Mouse (Mus musculus) C2C12 (cell line): ENCODE results near the gene Tspan5. TPM values are rescaled to one million over a fixed set of nuclear protein-coding genes. Genes with fewer than 3 reads are reported as not detected.

Source experiments
- H3K27me3 ChIP-seq: one replicate; pipeline ENCODE4 v1.6.1; 2011; ENCODE audit not compliant: control insufficient read depth, insufficient read depth, insufficient read length
- H3K36me3 ChIP-seq: one replicate; pipeline ENCODE4 v1.6.1; 2011; ENCODE audit not compliant: control insufficient read depth, insufficient read depth
- H3K4me3 ChIP-seq: one replicate; pipeline ENCODE4 v1.5.1; 2011; ENCODE audit warnings: mild to moderate bottlenecking, control low read depth; ENCODE audit not compliant: poor library complexity, insufficient read depth, severe bottlenecking
- H3K79me2 ChIP-seq: one replicate; pipeline ENCODE4 v1.6.1; 2011; ENCODE audit not compliant: control insufficient read depth, insufficient read depth
- H3K79me3 ChIP-seq: one replicate; pipeline ENCODE4 v1.6.1; 2011; ENCODE audit warnings: low read depth, control low read depth
- H3ac ChIP-seq: one replicate; pipeline ENCODE3; 2011; ENCODE audit warnings: low read depth; ENCODE audit not compliant: control insufficient read depth, insufficient read length
- CEBPB ChIP-seq: IDR thresholded peaks from one replicate; pipeline ENCODE4 v1.6.1; 2011; ENCODE audit warnings: low read depth, mild to moderate bottlenecking, control low read depth, moderate library complexity
- CTCF ChIP-seq: IDR thresholded peaks from one replicate; pipeline ENCODE4 v1.5.1; 2011; ENCODE audit not compliant: control insufficient read depth, insufficient read depth, insufficient read length
- FOSL1 ChIP-seq: IDR thresholded peaks from one replicate; pipeline ENCODE4 v1.8.0; 2011; ENCODE audit warnings: mild to moderate bottlenecking, low read length; ENCODE audit not compliant: poor library complexity, insufficient read depth, severe bottlenecking
- MAX ChIP-seq: IDR thresholded peaks from one replicate; pipeline ENCODE4 v1.6.1; 2011; ENCODE audit warnings: mild to moderate bottlenecking, control low read depth
- MYOD1 ChIP-seq: IDR thresholded peaks from one replicate; pipeline ENCODE4 v1.6.1; 2011; ENCODE audit warnings: low read depth; ENCODE audit not compliant: control insufficient read depth, insufficient read length
- MYOG ChIP-seq: IDR thresholded peaks from one replicate; pipeline ENCODE4 v1.6.1; 2011; ENCODE audit not compliant: control insufficient read depth, insufficient read length; ENCODE audit errors: extremely low read depth
- USF1 ChIP-seq: IDR thresholded peaks from one replicate; pipeline ENCODE4 v1.6.1; 2011; ENCODE audit warnings: low read depth, mild to moderate bottlenecking, control low read depth, moderate library complexity
- polyA plus RNA-seq: library from polyadenylated mRNA; unstranded; fragments of >200 nt; fragmentation: generic; extraction: Trizol; gene quantifications from one replicate; pipeline ENCODE4 v1.2.1, GENCODE M21; 2012; ENCODE audit warnings: missing spikeins

Tspan5 gene
- polyA plus RNA-seq, 1 experiment = 35.7 TPM

DNA sequence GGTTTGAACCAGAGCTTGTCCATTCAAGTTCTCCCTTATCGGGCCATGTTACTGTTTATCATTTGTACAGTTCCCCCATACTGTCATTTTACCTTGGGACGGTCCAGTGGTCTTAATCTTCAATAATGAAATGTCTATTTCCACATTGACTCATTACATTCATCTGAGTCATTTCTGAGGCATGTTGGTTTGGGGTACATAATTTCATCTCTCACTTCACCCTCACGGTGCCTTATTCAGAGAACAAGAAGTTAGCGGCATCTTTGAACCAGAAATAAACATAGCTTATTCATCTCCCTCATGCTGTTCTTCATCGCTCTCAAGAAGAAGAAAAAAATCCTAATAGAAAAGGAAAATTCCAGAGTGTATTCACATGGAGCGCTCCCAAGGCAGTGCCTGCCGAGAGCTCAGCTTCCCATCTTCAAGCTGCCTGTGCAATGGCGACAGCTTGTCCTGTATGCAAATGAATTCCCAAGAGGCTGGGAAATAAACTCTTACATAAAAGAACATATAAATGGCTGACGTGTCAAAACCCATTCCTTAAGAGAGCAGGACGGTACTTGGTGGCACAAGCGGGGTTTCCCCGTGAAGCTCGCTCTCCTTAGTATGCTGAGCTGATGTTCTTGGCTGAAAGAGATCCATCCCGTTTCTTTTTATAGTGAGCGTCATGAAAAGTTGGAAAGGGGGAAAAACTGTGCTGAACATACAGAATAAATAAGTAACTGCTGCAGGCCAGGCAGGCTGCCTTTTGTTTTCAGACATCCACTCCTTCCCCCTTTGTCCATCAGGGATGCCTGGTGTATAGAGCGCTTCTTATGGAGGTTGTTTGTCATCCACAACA lies 112.2 kb downstream of the Tspan5 start:
- H3K4me3 ChIP-seq = no peak overlapping the region
- no peaks in the 10 kb centered on the region for H3K27me3 ChIP-seq
- no peak for TF ChIP-seq MYOD1
- TF ChIP-seq CEBPB = no peak
- no peak for TF ChIP-seq MAX
- no peak for TF ChIP-seq USF1
- TF ChIP-seq CTCF = no peak
- no peak for TF ChIP-seq FOSL1
- TF ChIP-seq MYOG = no peak
- no peaks in the 10 kb centered on the region for H3K36me3 ChIP-seq
- no peak overlapping the region for H3ac ChIP-seq
- peaks cover 7% of the 10 kb centered on the region for H3K79me2 ChIP-seq
- H3K79me3 ChIP-seq = peaks cover 8% of the 10 kb centered on the region

DNA sequence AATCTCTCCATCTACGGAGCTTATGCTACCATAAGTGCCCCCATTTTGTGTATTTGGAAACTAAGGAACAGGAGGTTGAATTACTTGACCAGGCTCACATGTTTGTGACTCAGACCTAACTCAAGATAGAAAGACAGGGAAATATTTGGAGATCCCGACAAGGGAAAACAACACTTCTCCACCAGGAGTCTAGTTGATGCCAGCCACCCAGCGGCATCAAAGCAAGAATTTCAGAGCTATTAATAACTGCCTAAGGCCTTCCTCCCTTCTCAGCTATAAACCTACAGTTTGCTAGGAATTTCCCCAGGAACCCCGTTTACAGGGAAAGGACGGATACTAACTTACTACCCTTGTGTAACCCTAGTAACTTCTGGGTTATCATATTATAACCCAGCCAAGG lies 113.4 kb downstream of the Tspan5 start:
- Histone ChIP-seq H3K27me3 (no peaks in the 10 kb centered on the region), H3K36me3 (no peaks in the 10 kb centered on the region), H3K79me2 (peaks cover 8% of the 10 kb centered on the region), H3K79me3 (peaks cover 5% of the 10 kb centered on the region), H3K4me3 (no peak overlapping the region), H3ac (no peak overlapping the region)
- TF ChIP-seq FOSL1 = no peak
- no peak for TF ChIP-seq USF1
- TF ChIP-seq CTCF = no peak
- no peak for TF ChIP-seq MYOG
- TF ChIP-seq MYOD1 = no peak
- TF ChIP-seq CEBPB = no peak
- no peak for TF ChIP-seq MAX

DNA sequence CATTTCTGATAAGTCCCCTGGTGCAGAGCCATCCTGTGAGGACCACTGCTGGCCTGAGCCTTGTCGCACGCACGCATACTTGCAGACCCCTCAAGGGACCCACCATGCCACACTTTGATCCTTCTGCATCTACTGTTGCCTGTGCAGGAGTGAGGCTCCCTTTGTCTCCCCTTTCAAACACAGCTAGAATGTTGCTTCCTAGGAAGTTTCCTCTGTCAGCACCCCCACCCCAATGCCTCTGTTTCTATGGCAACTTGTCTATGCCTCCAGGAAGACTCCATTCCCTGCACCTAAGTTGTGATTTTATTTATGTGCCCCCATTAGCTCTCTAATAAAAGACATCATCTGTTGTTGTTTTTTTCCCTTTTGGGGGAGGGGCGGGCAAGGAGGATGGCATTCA lies 115.0 kb downstream of the Tspan5 start:
- no peak overlapping the region for H3K4me3 ChIP-seq
- H3K27me3 ChIP-seq = no peaks in the 10 kb centered on the region
- peaks cover 8% of the 10 kb centered on the region for H3K79me2 ChIP-seq
- peaks cover 3% of the 10 kb centered on the region for H3K79me3 ChIP-seq
- H3ac ChIP-seq = no peak overlapping the region
- no peaks in the 10 kb centered on the region for H3K36me3 ChIP-seq
- TF ChIP-seq CEBPB (no peak), CTCF (no peak), USF1 (no peak), MAX (no peak), MYOG (no peak), MYOD1 (no peak), FOSL1 (no peak)

DNA sequence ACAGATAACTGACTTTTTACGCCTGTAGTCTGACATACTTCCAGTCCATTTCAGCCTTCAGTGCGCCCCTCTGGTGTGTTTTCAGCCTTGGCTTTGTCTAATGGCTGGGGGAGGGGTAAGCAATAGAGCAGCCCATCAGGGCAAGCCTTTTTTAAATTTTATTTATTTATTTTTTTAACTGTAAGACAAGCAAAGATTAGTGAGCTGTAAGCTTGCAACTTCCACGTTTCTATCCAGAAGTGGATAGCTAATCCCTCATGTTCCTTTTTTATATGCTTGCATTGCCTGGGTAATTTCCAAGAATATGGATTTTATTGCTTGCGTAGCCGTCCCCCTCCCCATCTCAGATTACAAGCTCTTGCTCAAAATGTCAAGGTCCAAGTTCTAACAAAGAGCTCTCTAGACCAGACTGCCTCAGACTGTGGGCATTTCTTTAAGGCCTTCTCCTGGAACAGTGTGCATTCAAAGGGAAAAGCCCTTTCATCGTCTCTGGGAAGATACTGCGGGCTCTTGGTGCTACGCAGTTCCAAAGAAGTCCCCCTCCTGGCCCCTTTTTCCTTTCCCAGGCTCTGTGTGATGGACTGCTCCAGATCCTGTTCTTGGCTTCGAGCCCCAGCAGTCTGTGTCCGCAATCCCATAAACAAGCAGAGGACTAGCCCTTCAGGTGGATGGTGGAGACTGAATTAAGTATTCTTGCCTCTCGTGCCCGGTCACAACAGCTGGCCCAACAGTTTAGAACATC lies 116.0 kb downstream of the Tspan5 start:
- no peaks in the 10 kb centered on the region for H3K27me3 ChIP-seq
- peaks cover 3% of the 10 kb centered on the region for H3K79me3 ChIP-seq
- TF ChIP-seq FOSL1 (no peak), MYOG (no peak), CTCF (no peak), MAX (no peak), CEBPB (no peak), USF1 (no peak), MYOD1 (no peak)
- no peak overlapping the region for H3ac ChIP-seq
- peaks cover 13% of the 10 kb centered on the region for H3K79me2 ChIP-seq
- no peak overlapping the region for H3K4me3 ChIP-seq
- no peaks in the 10 kb centered on the region for H3K36me3 ChIP-seq

DNA sequence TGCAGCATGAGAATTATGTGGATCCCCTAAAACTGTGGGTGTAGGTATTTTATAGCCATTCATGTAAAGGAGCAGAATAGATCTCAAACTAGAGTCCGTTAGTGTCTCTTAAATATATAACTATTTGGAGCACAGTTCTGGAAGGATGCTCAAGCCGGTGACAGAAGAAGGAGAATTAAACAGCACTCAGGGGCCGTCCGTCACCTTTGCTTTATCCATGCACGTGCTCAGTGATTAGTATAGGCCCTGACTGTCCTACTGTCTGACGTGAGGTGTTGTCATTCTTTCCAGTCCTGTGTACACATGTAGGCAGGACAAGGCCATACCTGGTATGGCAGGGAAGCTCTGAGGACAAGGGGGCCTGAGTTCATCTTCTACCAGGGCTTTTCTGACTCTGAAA lies 116.7 kb downstream of the Tspan5 start:
- H3K36me3 ChIP-seq = no peaks in the 10 kb centered on the region
- no peaks in the 10 kb centered on the region for H3K27me3 ChIP-seq
- H3K79me3 ChIP-seq = peaks cover 3% of the 10 kb centered on the region
- TF ChIP-seq MAX (no peak), CEBPB (no peak)
- peaks cover 16% of the 10 kb centered on the region for H3K79me2 ChIP-seq
- no peak overlapping the region for H3ac ChIP-seq
- H3K4me3 ChIP-seq = no peak overlapping the region

DNA sequence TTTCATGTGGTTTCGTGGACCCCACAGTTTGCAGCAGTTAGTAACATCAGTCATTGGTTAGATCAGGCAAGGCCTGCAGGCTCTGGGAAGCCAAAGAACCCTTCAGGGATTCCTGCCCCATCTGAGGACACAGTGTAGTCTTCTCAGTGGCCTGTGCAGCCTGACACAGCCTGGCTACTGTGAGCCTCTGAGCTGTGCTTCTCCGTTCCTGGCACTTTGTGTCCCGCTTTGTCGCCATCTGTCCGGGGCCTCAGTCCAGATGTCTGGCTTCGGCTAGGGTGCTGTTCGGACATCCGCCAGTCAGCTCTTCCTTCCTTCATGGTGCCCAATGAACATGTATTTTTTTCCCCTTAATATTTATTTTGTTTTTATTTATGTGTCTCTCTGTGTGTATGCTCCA lies 117.2 kb downstream of the Tspan5 start:
- no peaks in the 10 kb centered on the region for H3K27me3 ChIP-seq
- peaks cover 16% of the 10 kb centered on the region for H3K79me2 ChIP-seq
- peaks cover 3% of the 10 kb centered on the region for H3K79me3 ChIP-seq
- H3K36me3 ChIP-seq = no peaks in the 10 kb centered on the region
- H3ac ChIP-seq = no peak overlapping the region
- no peak overlapping the region for H3K4me3 ChIP-seq
- no peak for TF ChIP-seq CEBPB
- TF ChIP-seq MYOG = no peak
- TF ChIP-seq MYOD1 = no peak
- no peak for TF ChIP-seq USF1
- no peak for TF ChIP-seq MAX
